Mouse (Mus musculus): ENCODE results near the gene Hs3st4.

DNA sequence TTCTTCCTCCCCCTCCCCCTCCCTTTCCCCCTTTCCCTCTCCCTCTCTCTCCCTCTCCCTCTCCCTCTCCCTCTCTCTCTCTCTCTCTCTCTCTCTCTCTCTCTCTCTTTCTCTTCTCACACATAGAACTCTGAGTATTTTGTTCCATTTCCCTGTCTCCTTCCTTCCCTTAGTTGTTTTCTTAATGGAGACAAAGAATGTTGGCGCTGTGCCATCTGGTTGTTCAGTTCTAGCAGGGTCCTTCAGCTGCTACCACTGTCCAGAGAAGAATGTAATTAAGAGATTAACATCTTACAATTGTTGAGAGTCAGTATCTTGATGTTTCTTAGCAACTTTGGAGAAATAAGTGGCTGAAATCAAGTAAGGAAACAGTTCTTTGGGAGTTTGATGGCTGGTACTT, 202.0 kb downstream of the Hs3st4 start:
- no peak for TF ChIP-seq CTCF (IDR thresholded peaks at IDR 0.05; ENCODE audit: borderline replicate concordance, insufficient read depth, low read depth, low read length)
- TF ChIP-seq POLR2A (IDR thresholded peaks at IDR 0.05; ENCODE audit: borderline replicate concordance, insufficient read depth, low read length), result no peak
